Mouse (Mus musculus): ENCODE results near the gene Il16.

Gene Il16

GRCm38 (mm10) chr7:83745413-83746106 is at the start of gene Il16:
Gene Il16, minus strand, starts transcription at chr7:83745726.
- no peak for DNase-seq

DNA sequence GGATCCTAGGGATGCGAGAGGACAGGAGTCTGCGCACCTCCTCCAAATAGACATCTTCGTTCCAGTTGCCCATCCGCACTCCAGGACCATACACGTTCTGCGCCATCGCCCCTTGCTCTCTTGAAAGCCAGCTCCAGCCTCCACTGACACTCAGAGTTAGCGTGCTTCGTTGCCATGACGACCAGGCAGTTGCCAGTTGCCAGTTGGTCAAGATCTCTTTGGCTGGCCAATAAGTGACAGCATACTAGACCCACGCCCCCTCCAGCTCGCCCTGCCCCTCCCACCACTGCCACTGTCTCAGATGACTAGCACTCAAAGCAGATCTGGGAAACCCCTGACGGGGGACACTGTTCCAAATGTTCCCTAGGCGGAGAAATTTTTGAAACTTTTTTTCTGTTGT is 49.2 kb upstream of the Il16 start, which contains the start of gene Cfap161:
Cfap161 (minus strand) TSS at position 176 of the 400 bp plus-strand sequence.
- DNase-seq: peak; percentile 12

GRCm38 (mm10) chr7:83794006-83794683 is 48.6 kb upstream of the Il16 start:
- no peak for DNase-seq

GRCm38 (mm10) chr7:83780881-83781280 is 35.4 kb upstream of the Il16 start:
- no peak for DNase-seq

DNA sequence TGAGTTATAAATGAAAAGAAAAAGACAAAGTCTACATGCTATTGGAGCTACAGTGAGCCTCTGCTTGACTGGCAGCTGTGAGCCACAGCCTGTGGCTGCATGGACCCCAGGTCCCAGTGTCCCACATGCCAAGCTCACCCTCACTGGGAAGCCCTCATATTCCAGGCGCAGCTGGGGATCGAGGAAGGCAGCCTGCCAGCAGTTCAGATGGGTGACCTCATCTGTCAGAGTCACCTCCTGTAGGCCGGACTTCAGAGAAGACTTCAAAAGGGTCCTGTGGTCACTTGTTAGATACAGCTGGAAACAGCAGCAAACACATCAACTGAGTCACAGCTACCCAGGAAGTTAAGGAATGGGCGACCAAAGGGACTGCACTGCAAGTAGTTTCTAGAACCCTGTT is 34.5 kb upstream of the Il16 start:
- no peak for DNase-seq

GRCm38 (mm10) chr7:83779028-83779427 is 33.5 kb upstream of the Il16 start:
- no peak for DNase-seq

DNA sequence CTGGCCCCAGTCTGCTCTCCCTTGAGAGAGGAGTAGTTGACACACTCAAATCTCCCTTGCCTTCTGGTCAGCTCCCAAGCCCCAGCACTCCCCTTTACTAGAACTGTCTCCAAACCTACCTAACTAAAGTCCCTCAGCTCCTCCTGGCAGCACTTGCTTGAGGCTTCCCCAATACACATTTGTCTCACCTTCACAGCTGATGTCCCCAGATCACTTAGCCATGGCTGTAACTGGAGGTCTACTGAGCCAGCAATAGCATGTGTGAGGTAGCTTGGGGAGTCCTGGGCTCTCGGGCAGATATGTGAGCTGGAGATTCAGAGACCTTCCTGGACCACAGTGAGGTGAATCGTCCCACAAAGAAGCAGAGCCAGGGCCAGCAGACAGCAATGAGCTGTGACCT is 33.0 kb upstream of the Il16 start:
- no peak for DNase-seq

- peak; percentile 11 for DNase-seq
These were observed 29.2 kb upstream of the Il16 start for GRCm38 (mm10) chr7:83774721-83775120.

GRCm38 (mm10) chr7:83763674-83764073 is 18.1 kb upstream of the Il16 start:
- DNase-seq: no peak

- no peak for DNase-seq
These were observed 16.8 kb upstream of the Il16 start for GRCm38 (mm10) chr7:83762336-83762735.

GRCm38 (mm10) chr7:83751055-83751454 is 5.5 kb upstream of the Il16 start:
- DNase-seq: no peak

DNA sequence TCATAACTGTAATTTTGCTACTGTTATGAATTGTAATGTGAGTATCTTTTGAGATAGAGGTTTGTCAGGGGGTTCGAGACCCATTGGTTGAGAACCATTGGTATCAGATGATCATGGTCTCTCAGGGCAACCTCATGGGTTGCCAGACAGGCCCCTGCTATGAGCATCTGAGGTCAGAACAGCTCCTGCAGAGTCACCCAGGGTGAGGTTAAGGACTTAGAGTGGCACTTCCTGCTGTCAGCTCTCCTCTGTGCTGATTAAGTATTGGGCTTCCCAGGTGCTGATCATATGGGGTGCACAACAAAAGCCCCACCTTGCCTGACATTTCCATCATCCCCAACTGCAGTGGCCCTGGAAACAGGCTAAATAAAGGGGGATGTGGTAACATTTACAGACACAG is 2.9 kb upstream of the Il16 start:
- no peak for DNase-seq

- DNase-seq: no peak
These were observed 671 bp upstream of the Il16 start for GRCm38 (mm10) chr7:83746107-83746687.

DNA sequence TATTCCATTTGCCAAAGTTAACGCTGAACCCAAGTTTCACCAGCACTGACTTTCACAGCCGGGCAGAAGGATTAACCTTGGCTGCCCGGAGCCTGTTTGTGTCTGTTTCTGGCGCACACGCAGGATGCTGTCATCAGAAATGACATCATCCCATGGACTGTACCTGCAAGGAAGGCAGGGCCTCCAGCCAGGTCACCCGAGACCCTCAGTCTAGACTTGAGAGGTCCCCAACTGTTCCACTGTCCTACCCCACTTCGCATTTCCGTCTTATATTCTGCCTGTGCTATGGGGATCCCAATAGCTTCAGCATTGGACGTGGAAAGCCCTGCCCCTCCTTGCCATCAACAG is 487 bp downstream of the Il16 start:
- DNase-seq: no peak

GRCm38 (mm10) chr7:83744250-83744649 is 1.3 kb downstream of the Il16 start:
- no peak for DNase-seq

- no peak for DNase-seq
These were observed 2.8 kb downstream of the Il16 start for GRCm38 (mm10) chr7:83742690-83743089.

GRCm38 (mm10) chr7:83742026-83742425 is 3.5 kb downstream of the Il16 start:
- no peak for DNase-seq

- DNase-seq: no peak
These were observed 5.7 kb downstream of the Il16 start for GRCm38 (mm10) chr7:83739680-83740310.

- DNase-seq: no peak
These were observed 6.7 kb downstream of the Il16 start for GRCm38 (mm10) chr7:83738623-83739462.

GRCm38 (mm10) chr7:83737914-83738490 is 7.5 kb downstream of the Il16 start:
- no peak for DNase-seq

DNA sequence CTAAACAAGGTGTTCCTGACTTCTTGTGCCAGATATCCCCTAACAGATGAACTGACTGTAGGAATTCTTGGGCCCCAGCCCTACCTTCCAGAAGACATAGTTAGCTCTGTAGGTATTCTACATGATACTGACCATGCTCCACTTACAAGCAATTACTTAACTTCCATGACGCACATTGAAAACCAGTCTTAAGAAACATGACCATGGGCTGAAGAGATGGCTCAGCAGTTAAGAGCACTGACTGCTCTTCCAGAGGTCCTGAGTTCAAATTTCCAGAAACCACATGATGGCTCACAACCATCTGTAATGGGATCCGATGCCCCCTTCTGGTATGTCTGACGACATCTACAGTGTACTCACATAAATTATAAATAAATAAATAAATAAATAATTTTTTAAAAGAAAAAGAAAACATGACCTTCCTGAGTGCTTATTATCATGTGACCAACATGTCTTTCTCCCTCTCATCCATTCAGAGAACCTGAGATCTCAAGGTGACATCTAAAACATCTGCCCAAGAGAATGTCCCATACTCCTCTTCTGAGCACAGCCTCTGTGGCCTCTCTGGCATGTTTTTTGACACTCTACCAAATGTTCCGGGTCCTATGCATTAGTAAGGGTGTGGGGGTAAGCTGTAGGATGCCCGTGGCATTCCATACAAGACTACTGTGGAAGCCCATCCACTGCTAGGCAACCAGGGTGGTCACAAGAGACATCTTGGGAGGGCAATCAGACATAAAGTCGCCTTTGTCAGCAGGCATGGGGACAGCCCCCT is 9.0 kb downstream of the Il16 start:
- DNase-seq: no peak

Measured in thymus, postnatal 4 days (tissue).